ENCODE assay signal across 9 mouse cellular contexts in the genomic region with DNA sequence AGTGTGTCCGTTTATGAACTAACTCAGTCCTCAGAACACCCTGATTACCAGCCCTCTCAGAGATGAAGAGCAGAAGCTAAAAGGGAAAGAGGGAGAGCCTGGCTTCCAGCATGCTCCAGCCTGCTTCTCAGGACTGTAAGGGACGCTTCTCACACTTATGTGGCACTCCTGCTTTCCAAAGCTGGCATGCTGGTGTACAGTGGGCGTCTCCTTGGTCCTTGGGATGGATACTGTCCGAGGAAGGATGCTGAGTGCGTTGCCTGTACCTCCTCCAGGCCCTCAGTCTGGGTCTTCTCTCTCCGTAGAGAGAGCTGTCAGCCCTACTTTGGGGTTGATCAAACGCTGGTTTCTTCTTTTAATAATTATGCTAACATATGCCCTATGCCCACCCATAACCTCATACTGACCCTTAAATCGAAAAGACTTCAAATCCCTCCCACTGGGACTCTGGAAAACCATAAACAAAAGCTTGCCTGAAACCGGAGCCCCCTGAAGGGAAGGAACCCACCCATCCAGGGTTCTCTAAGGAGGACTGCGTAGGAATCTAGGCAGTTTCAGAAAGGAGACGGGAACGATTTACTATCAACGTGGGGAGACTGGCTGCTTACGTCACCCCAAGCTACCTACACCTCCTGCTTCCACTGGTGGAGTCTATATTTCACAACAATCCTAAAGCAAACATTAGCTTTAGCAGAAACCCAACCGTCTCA. TPM values are rescaled to one million over a fixed set of nuclear protein-coding genes. Genes with fewer than 3 reads are reported as not detected.
DNase-seq lines count a peak whose midpoint lies in the region; ATAC-seq and TF ChIP-seq lines count a peak whose summit lies in the region.
"Had no signal": no experiment of that assay in that cellular context is flagged by ENCODE, and none has a peak within 500 bp of the region (broad histone marks: within the 10 kb centered on the region; RNA-seq: fewer than 3 reads in every experiment).

No protein-coding gene starts in this region.

- TF ChIP-seq POLR2A in liver, adult 2 months (IDR thresholded peaks at IDR 0.05; ENCODE audit: extremely low read depth, insufficient read depth, low read length): no peak

- TF ChIP-seq CTCF in liver, adult 2 months (IDR thresholded peaks at IDR 0.05; ENCODE audit: low read depth, low read length): no peak

- H3K27me3 ChIP-seq in liver, adult 2 months (ENCODE audit: control insufficient read depth, insufficient read depth, low read length): no peaks in the 10 kb centered on the region
- peaks cover 51% of the 10 kb centered on the region for H3K27me3 ChIP-seq in liver, embryonic 12.5 days (replicated peaks)
- H3K27me3 ChIP-seq in forebrain, embryonic 15.5 days: no peaks in the 10 kb centered on the region
- H3K27me3 ChIP-seq in intestine, embryonic 15.5 days (replicated peaks): no peaks in the 10 kb centered on the region; the same call in 1 of the 2 replicates
- no peaks in the 10 kb centered on the region for H3K27me3 ChIP-seq in neural tube, embryonic 13.5 days

- ATAC-seq in liver, embryonic 12.5 days: no peak
- ATAC-seq in forebrain, embryonic 15.5 days (replicated peaks): no peak
- ATAC-seq in intestine, embryonic 15.5 days: 0 out of 2 replicates have a peak, but pooled peaks have one; percentile 17
- no peak for ATAC-seq in neural tube, embryonic 13.5 days (ENCODE audit: low read depth)
- ATAC-seq in erythroblast, adult 5-6 weeks (replicated peaks; ENCODE audit: low FRiP score, poor library complexity, severe bottlenecking): no peak

- no peak overlapping the region for H3K4me3 ChIP-seq in liver, adult 2 months (ENCODE audit: insufficient read depth, low read depth, low read length)
- H3K4me3 ChIP-seq in liver, embryonic 12.5 days: no peak overlapping the region
- peak overlapping the region; percentile 66 for H3K4me3 ChIP-seq in forebrain, embryonic 15.5 days
- peak overlapping the region; percentile 25 for H3K4me3 ChIP-seq in intestine, embryonic 15.5 days (replicated peaks)
- peak overlapping the region; percentile 57 for H3K4me3 ChIP-seq in neural tube, embryonic 13.5 days
- H3K4me3 ChIP-seq: left cerebral cortex, adult 2 months had no signal

- peak; percentile 19 for DNase-seq in liver, adult 2 months (ENCODE audit: extremely low read depth, low read depth, low spot score)
- DNase-seq in left cerebral cortex, adult 11 months (ENCODE audit: low spot score): no peak
- no peak for DNase-seq in natural killer cell, adult 2 months (ENCODE audit: low spot score in 2 of 2)

- no peak overlapping the region for H3K27ac ChIP-seq in liver, adult 2 months (replicated peaks; ENCODE audit: insufficient read depth, low read depth, low read length)
- no peak overlapping the region for H3K27ac ChIP-seq in liver, embryonic 12.5 days
- no peak overlapping the region for H3K27ac ChIP-seq in forebrain, embryonic 15.5 days (replicated peaks)
- no peak overlapping the region for H3K27ac ChIP-seq in intestine, embryonic 15.5 days
- H3K27ac ChIP-seq in neural tube, embryonic 13.5 days (replicated peaks): no peak overlapping the region
- H3K27ac ChIP-seq: left cerebral cortex, adult 2 months had no signal

- H3K36me3 ChIP-seq in liver, adult 2 months (ENCODE audit: control insufficient read depth, insufficient read depth, low read length): no peaks in the 10 kb centered on the region
- no peaks in the 10 kb centered on the region for H3K36me3 ChIP-seq in liver, embryonic 12.5 days
- 0 out of 2 replicates have a peak, but pooled peaks cover 2% of the 10 kb centered on the region for H3K36me3 ChIP-seq in forebrain, embryonic 15.5 days
- H3K36me3 ChIP-seq in intestine, embryonic 15.5 days: no peaks in the 10 kb centered on the region
- peaks cover 13% of the 10 kb centered on the region for H3K36me3 ChIP-seq in neural tube, embryonic 13.5 days

- no peaks in the 10 kb centered on the region for H3K79me2 ChIP-seq in liver, adult 2 months (ENCODE audit: control insufficient read depth, insufficient read depth, low read length)

- H3K9me3 ChIP-seq in liver, embryonic 12.5 days (replicated peaks): no peaks in the 10 kb centered on the region
- no peaks in the 10 kb centered on the region for H3K9me3 ChIP-seq in forebrain, embryonic 15.5 days
- H3K9me3 ChIP-seq in intestine, embryonic 15.5 days: no peaks in the 10 kb centered on the region
- no peaks in the 10 kb centered on the region for H3K9me3 ChIP-seq in neural tube, embryonic 13.5 days

- WGBS in liver, adult 2 months: 53% methylated on average over 15 of the region's 15 CpGs
- WGBS in liver, embryonic 12.5 days (ENCODE audit: insufficient replicate concordance): 52% methylated on average over 15 of the region's 15 CpGs
- WGBS in forebrain, embryonic 15.5 days: 69% methylated on average over 15 of the region's 15 CpGs
- WGBS in intestine, embryonic 15.5 days: 32% methylated on average over 15 of the region's 15 CpGs
- WGBS in neural tube, embryonic 13.5 days: 47% methylated on average over 15 of the region's 15 CpGs

- H3K4me1 ChIP-seq in liver, adult 2 months (ENCODE audit: control insufficient read depth, insufficient read depth, low read length): peaks cover 5% of the 10 kb centered on the region; the same call in 1 of the 2 replicates
- peaks cover 11% of the 10 kb centered on the region; the same call in 1 of the 2 replicates for H3K4me1 ChIP-seq in liver, embryonic 12.5 days
- peaks cover 24% of the 10 kb centered on the region; the same call in 1 of the 2 replicates for H3K4me1 ChIP-seq in forebrain, embryonic 15.5 days
- H3K4me1 ChIP-seq in intestine, embryonic 15.5 days (replicated peaks): peaks cover 14% of the 10 kb centered on the region; the same call in 1 of the 2 replicates
- peaks cover 49% of the 10 kb centered on the region for H3K4me1 ChIP-seq in neural tube, embryonic 13.5 days (replicated peaks)

- H3K4me2 ChIP-seq in liver, embryonic 12.5 days: no peak overlapping the region
- peak overlapping the region; percentile 78 for H3K4me2 ChIP-seq in forebrain, embryonic 15.5 days (replicated peaks)
- H3K4me2 ChIP-seq in intestine, embryonic 15.5 days (replicated peaks): peak overlapping the region; percentile 94
- peak overlapping the region; percentile 80 for H3K4me2 ChIP-seq in neural tube, embryonic 13.5 days

- no peak overlapping the region for H3K9ac ChIP-seq in liver, adult 2 months (ENCODE audit: low read depth, low read length)
- H3K9ac ChIP-seq in liver, embryonic 12.5 days: no peak overlapping the region
- H3K9ac ChIP-seq in forebrain, embryonic 15.5 days (replicated peaks): peak overlapping the region; percentile 11; the same call in 1 of the 2 replicates
- H3K9ac ChIP-seq in intestine, embryonic 15.5 days: no peak overlapping the region
- peak overlapping the region; percentile 58 for H3K9ac ChIP-seq in neural tube, embryonic 13.5 days

RNA-seq across cellular contexts. Expression of a gene that starts 1.7 kb away (rescaled TPM):
- 0.37 and 0.67 TPM in 2 replicates for total RNA-seq in liver, adult 2 months (2014; rRNA removed)
- polyA plus RNA-seq in liver, adult 2 months (2012; rRNA removed): 0.44 and 0.46 TPM in 2 replicates
- 2.1 and 2.6 TPM in 2 replicates for polyA plus RNA-seq in liver, embryonic 12.5 days (2016; fragmentation: Nextera tagmentation; extraction: Ambion mirVana)
- polyA plus RNA-seq in forebrain, embryonic 15.5 days (2015; fragmentation: Nextera tagmentation; extraction: Ambion mirVana): 10.1 and 11.4 TPM in 2 replicates
- polyA plus RNA-seq in intestine, embryonic 15.5 days (2015; fragmentation: Nextera tagmentation; extraction: Ambion mirVana): 19.8 and 20.4 TPM in 2 replicates
- polyA plus RNA-seq in neural tube, embryonic 13.5 days (2015; fragmentation: Nextera tagmentation; extraction: Ambion mirVana): 13.0 and 14.4 TPM in 2 replicates
- total RNA-seq in erythroblast, adult 5-6 weeks (2015; ENCODE audit: low replicate concordance): 5.4 and 5.9 TPM in 2 replicates
- 5.2 and 13.3 TPM in 2 replicates for total RNA-seq in erythroblast, adult 5-6 weeks (2017; ENCODE audit: low replicate concordance)

RNA-seq across cellular contexts. Expression of a gene that starts 56.4 kb away (rescaled TPM):
- 1.8 and 3.2 TPM in 2 replicates for total RNA-seq in liver, adult 2 months (2014; rRNA removed)
- 3.1 and 6.7 TPM in 2 replicates for polyA plus RNA-seq in liver, adult 2 months (2012; rRNA removed)
- 6.2 and 6.4 TPM in 2 replicates for polyA plus RNA-seq in liver, embryonic 12.5 days (2016; fragmentation: Nextera tagmentation; extraction: Ambion mirVana)
- 25.4 and 27.0 TPM in 2 replicates for polyA plus RNA-seq in forebrain, embryonic 15.5 days (2015; fragmentation: Nextera tagmentation; extraction: Ambion mirVana)
- 11.1 and 11.7 TPM in 2 replicates for polyA plus RNA-seq in intestine, embryonic 15.5 days (2015; fragmentation: Nextera tagmentation; extraction: Ambion mirVana)
- 17.6 and 17.9 TPM in 2 replicates for polyA plus RNA-seq in neural tube, embryonic 13.5 days (2015; fragmentation: Nextera tagmentation; extraction: Ambion mirVana)
- 23.4 and 25.4 TPM in 2 replicates for total RNA-seq in erythroblast, adult 5-6 weeks (2015; ENCODE audit: low replicate concordance)
- total RNA-seq in erythroblast, adult 5-6 weeks (2017; ENCODE audit: low replicate concordance): 22.6 and 26.9 TPM in 2 replicates

Comparison
In these comparisons a context has a peak if more than half of its experiments do, and no peak if none do; other contexts are left out.
1. H3K4me3 ChIP-seq: peak in forebrain, embryonic 15.5 days (single experiment), intestine, embryonic 15.5 days (single experiment) and neural tube, embryonic 13.5 days (single experiment); none in liver, adult 2 months (single experiment) and liver, embryonic 12.5 days (single experiment).
2. H3K9ac ChIP-seq: peak in forebrain, embryonic 15.5 days (single experiment) and neural tube, embryonic 13.5 days (single experiment); none in liver, adult 2 months (single experiment), liver, embryonic 12.5 days (single experiment) and intestine, embryonic 15.5 days (single experiment).